In genomic region chr16:13671685-13672385, GRCm38 (mm10) we compare ENCODE assay signal across 8 mouse cellular contexts. TPM values are rescaled to one million over a fixed set of nuclear protein-coding genes. Genes with fewer than 3 reads are reported as not detected.
A peak's percentile ranks its signal among the peaks of the same experiment; 100 is the strongest.
DNase-seq lines count a peak whose midpoint lies in the region; ATAC-seq lines count a peak whose summit lies in the region.

Gene Bfar, plus strand, starts transcription at chr16:13671858.
Gene 3110001I22Rik, plus strand, starts transcription at chr16:13671929.

- H3K4me3 ChIP-seq in intestine, embryonic 14.5 days (ENCODE audit: low read depth, low read length) = peak within 1 kb of the TSS; percentile 93

- no peaks in the 10 kb centered on the region for H3K9me3 ChIP-seq in intestine, embryonic 14.5 days (ENCODE audit: control insufficient read depth, low read length)

- DNase-seq in adrenal gland, adult (ENCODE audit: inconsistent age in 2 of 2, low spot score in 1 of 2) = peak; percentile 94 to 96
- DNase-seq in embryo, embryonic 10.5 days (ENCODE audit: low spot score) = peak; percentile 96
- DNase-seq in gastrocnemius, postnatal 14 days = peak; percentile 91
- DNase-seq in intestine, embryonic 14.5 days (ENCODE audit: low spot score) = peak; percentile 88
- DNase-seq in left cerebral cortex, postnatal 14 days (ENCODE audit: low spot score in 2 of 2) = peak; percentile 87
- peak; percentile 95 for DNase-seq in mesoderm, embryonic 11.5 days (ENCODE audit: low read depth, low spot score)
- peak; percentile 87 to 88 for DNase-seq in right cerebral cortex, postnatal 36 days (ENCODE audit: low spot score in 2 of 2)
- DNase-seq in yolk sac, embryonic 10.5 days (ENCODE audit: low spot score) = peak; percentile 92

- H3K9ac ChIP-seq in intestine, embryonic 14.5 days (ENCODE audit: low read length) = peak within 1 kb of the TSS; percentile 91

- H3K4me1 ChIP-seq in intestine, embryonic 14.5 days (replicated peaks; ENCODE audit: control insufficient read depth, insufficient read depth, low read length) = peaks cover 13% of the 10 kb centered on the region

- H3K36me3 ChIP-seq in intestine, embryonic 14.5 days (ENCODE audit: control insufficient read depth, insufficient read depth, low read length) = peaks cover 10% of the 10 kb centered on the region

- WGBS in intestine, embryonic 14.5 days = under 1% methylated on average over 54 of the region's 54 CpGs

- peak; percentile 88 for ATAC-seq in intestine, embryonic 14.5 days (replicated peaks; ENCODE audit: low FRiP score, low TSS enrichment, low read depth)

- intact Hi-C loops in gastrocnemius, postnatal 14 days (cut with DNase I; ENCODE audit: low total_unique reads) = no loop called here
- intact Hi-C loops in left cerebral cortex, postnatal 14 days (cut with DNase I) = loop anchor here (5.0 kb wide), 1 partner anchor 110 kb away; the partner anchor contains the start of gene Rrn3

- H3K27me3 ChIP-seq in intestine, embryonic 14.5 days (replicated peaks; ENCODE audit: control insufficient read depth, insufficient read depth, low read length) = no peaks in the 10 kb centered on the region

- peak within 1 kb of the TSS; percentile 87 for H3K27ac ChIP-seq in intestine, embryonic 14.5 days (ENCODE audit: low read depth)

- peak within 1 kb of the TSS; percentile 77 for H3K4me2 ChIP-seq in intestine, embryonic 14.5 days (ENCODE audit: low read length)

RNA-seq across cellular contexts. Expression of gene Bfar, which starts in this region (rescaled TPM):
- total RNA-seq in gastrocnemius, postnatal 14 days (2021) = 10 to 100 TPM; 28.2 to 34.2 TPM
- polyA plus RNA-seq in intestine, embryonic 14.5 days (2014; fragmentation: Nextera tagmentation; extraction: Ambion mirVana) = 43.3 and 50.1 TPM in 2 replicates
- 10 to 100 TPM; 37.7 to 39.6 TPM for total RNA-seq in left cerebral cortex, postnatal 14 days (2021)

RNA-seq across cellular contexts. Expression of gene 3110001I22Rik, which starts in this region (rescaled TPM):
- total RNA-seq in gastrocnemius, postnatal 14 days (2021) = 1 to 10 TPM; 1.7 to 2.3 TPM
- polyA plus RNA-seq in intestine, embryonic 14.5 days (2014; fragmentation: Nextera tagmentation; extraction: Ambion mirVana) = 5.5 and 6.0 TPM in 2 replicates
- 1 to 10 TPM; 2.9 to 3.6 TPM for total RNA-seq in left cerebral cortex, postnatal 14 days (2021)

Comparison
In these comparisons a context has a peak if more than half of its experiments do, and no peak if none do; other contexts are left out.
1. Peak in every context shown above with its lines: DNase-seq, ATAC-seq, H3K4me3 ChIP-seq and H3K27ac ChIP-seq.